ENCODE assay signal across 20 mouse cellular contexts in the genomic region with DNA sequence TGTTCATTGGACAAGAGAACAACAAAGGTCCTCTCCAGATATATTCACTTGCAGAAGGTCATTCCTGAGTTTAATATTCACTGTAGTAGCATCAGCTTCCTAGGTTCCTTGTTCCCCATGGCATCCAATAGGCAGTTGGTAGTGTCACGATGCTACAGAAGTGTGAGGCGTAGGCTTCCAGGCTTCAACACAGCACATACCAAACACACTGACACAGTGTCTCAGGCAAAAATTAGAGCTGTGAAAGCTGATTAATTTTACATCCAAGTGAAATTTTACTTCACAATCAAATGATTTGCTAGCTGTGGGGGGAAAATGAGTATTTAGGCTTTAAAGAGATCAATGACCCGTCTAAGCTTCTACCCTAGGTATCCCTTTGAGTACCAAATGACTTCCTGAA.
DNase-seq lines count a peak whose midpoint lies in the region; TF ChIP-seq lines count a peak whose summit lies in the region.
"Had no signal": no experiment of that assay in that cellular context is flagged by ENCODE, and none has a peak within 500 bp of the region (broad histone marks: within the 10 kb centered on the region; RNA-seq: fewer than 3 reads in every experiment).

No protein-coding gene starts in this region.

- no peak for TF ChIP-seq CTCF in layer of hippocampus, adult 2 months (conservative IDR thresholded peaks at IDR 0.05)
- no peak for TF ChIP-seq CTCF in left cerebral cortex, adult 2 months (IDR thresholded peaks at IDR 0.05)

- intact Hi-C loops in left cerebral cortex, adult 2 months (cut with DNase I) = no loop called here
- intact Hi-C loops in left cerebral cortex, postnatal 36 days (cut with DNase I) = no loop called here
- intact Hi-C loops in gastrocnemius, postnatal 36 days (cut with DNase I) = no loop called here

- H3K4me3 ChIP-seq in layer of hippocampus, adult 2 months = no peak overlapping the region
- H3K4me3 ChIP-seq in left cerebral cortex, adult 2 months = no peak overlapping the region
- H3K4me3 ChIP-seq: embryonic facial prominence, embryonic 15.5 days; erythroblast, embryonic 14.5 days; forebrain, embryonic 10.5 days; heart, adult 2 months; heart, embryonic 15.5 days; hindbrain, embryonic 13.5 days had no signal

- DNase-seq in layer of hippocampus, adult 2 months (ENCODE audit: low spot score in 2 of 2) = no peak
- DNase-seq in layer of hippocampus, adult 9-10 months (ENCODE audit: low spot score) = no peak
- DNase-seq in right cerebral cortex, adult 18-20 months = peak; percentile 69
- DNase-seq in right cerebral cortex, postnatal 14 days = no peak
- no peak for DNase-seq in left cerebral cortex, adult 2 months (ENCODE audit: extremely low spot score in 1 of 2, low spot score in 2 of 2)
- peak; percentile 30 to 31 for DNase-seq in left cerebral cortex, postnatal 36 days (ENCODE audit: low spot score in 2 of 2)
- DNase-seq in ovary, postnatal 10 days (ENCODE audit: low spot score) = no peak
- DNase-seq in gastrocnemius, postnatal 36 days = no peak
- DNase-seq: adrenal gland, postnatal 10 days; cerebellum, adult 18-20 months; cerebellum, adult 9-11 months; gastrocnemius, postnatal 10 days; heart, adult 2 months; heart, postnatal 14 days had no signal

- H3K27ac ChIP-seq in layer of hippocampus, adult 2 months = peak overlapping the region; percentile 70
- peak overlapping the region; percentile 69; the same call in 1 of the 2 replicates for H3K27ac ChIP-seq in left cerebral cortex, adult 2 months
- H3K27ac ChIP-seq: embryonic facial prominence, embryonic 15.5 days; forebrain, embryonic 10.5 days; heart, adult 2 months; heart, embryonic 15.5 days; hindbrain, embryonic 13.5 days; hindbrain, postnatal 0 days had no signal

Comparison
In these comparisons a context has a peak if more than half of its experiments do, and no peak if none do; other contexts are left out.
1. DNase-seq: peak in right cerebral cortex, adult 18-20 months (single experiment) and left cerebral cortex, postnatal 36 days (2 of 2); none in layer of hippocampus, adult 2 months (0 of 2), layer of hippocampus, adult 9-10 months (single experiment), right cerebral cortex, postnatal 14 days (single experiment), left cerebral cortex, adult 2 months (0 of 2), ovary, postnatal 10 days (single experiment) and gastrocnemius, postnatal 36 days (0 of 2).